Mouse (Mus musculus) heart, adult 2 months (tissue): ENCODE data around the gene Gm49342.

Experiments
- CTCF ChIP-seq: fragments of 200-600 bp; IDR thresholded peaks from 2 replicates; pipeline ENCODE4 v1.8.1; 2022; ENCODE audit warnings: antibody characterized with exemption, mild to moderate bottlenecking, moderate library complexity
- POLR2A ChIP-seq: fragments of 200-500 bp; IDR thresholded peaks from 2 replicates; pipeline ENCODE4 v1.6.1; 2011; ENCODE audit warnings: mild to moderate bottlenecking, low read depth, low read length, control low read depth; ENCODE audit not compliant: insufficient read depth

- TF ChIP-seq CTCF: no peak
- no peak for TF ChIP-seq POLR2A
These were observed 63.0 kb downstream of the Gm49342 start, which contains the start of gene Rnase10 for GRCm38 (mm10) chr14:51007152-51007801.
